Mouse (Mus musculus) layer of hippocampus, adult 9-11 months (tissue): ENCODE results near the gene Mpp4.

Experiments
- DNase-seq: peaks from one replicate; pipeline ENCODE4 v3.0.0; 2022

The Mpp4 gene

DNA sequence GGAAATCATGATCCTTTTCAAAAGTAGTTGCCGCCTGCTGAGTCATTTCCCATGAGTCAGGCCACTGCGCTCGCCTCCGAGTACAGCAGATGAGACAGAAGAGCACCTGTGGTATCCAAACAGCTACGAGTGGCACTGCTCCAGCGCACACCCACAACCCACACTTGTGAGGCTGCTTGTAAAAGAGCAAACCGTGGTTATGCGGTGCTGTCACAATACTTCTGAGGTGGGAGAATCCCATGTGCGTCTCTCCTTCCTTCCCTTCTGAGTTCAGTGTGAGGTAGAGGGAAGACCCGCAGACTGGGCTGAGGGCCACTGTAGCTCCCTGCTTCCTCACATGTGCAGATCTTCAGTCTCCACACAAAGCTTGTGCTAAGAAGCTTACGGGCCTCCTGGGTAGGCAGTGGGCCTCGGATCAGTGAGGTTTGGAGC is at the start of gene Mpp4:
Gene Mpp4, minus strand, starts transcription at position 360 of the 432 bp plus-strand sequence.
- peak; percentile 87 for DNase-seq

DNA sequence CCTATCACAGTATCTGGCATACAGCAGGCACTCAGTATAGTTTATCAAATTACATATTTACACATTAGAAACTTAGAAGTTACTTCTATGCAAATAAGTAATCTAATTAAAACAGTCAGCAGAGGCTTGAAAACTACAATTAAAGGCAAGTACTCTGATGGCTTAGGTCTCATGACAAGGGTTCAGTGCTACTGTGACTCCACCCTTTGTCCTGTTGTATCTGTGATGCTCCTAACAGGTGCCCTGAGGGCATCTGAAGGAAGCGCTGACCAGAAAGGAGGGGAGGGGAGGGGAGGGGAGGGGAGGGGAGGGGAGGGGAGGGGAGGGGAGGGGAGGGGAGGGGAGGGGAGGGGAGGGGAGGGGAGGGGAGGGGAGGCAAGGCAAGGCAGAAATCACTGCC is 49.8 kb upstream of the Mpp4 start:
- no peak for DNase-seq

DNA sequence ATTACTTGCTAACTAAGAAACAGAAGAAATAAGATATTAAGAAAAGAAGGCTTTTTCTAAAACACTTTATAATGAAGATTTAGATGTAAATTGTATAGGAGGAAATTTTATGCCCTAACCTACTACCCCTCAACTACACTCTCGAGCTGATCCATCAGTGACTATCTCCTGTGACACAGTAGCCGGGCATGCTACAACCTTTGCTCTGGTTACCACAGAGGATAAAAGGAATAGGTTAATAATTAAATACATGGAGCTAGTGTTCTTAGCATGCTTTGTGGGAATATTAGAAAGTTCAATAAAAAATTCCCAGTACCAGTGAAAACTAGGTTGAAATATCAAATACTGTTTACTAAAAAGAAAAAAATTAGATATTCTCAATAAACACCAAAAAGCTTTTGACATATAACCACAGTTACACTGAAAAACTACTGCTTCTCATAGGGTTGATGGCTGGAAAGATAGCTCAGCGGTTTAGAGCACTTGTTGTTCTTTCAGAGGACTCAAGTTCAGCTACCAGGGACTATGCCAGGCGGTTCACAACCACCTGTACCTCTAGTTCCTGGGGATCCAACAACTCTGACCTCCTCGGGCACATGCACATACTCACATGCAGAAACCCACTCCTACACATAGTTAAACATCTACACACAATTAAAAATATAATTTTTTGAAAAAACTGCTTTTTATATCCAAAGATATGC is 49.0 kb upstream of the Mpp4 start:
- no peak for DNase-seq

DNA sequence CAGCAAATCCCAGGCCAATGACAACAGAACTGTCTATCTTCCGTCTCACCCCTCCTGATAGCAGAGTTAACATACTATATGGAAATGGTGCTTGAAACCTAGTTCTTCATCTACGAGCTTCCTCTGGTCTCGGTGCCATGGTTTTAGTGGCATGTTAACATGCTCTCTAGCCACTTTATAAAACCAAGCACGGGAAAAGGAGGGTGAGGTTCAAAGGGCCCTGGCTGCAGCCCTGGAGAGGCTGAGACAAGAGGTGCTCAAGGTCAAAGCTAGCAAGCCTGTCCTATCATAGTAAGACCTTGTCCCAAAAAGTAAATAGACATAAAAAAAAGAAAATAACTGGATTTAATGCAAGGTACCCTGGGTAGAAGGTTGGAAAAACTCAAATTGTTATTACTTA is 48.5 kb upstream of the Mpp4 start:
- DNase-seq, result no peak

DNA sequence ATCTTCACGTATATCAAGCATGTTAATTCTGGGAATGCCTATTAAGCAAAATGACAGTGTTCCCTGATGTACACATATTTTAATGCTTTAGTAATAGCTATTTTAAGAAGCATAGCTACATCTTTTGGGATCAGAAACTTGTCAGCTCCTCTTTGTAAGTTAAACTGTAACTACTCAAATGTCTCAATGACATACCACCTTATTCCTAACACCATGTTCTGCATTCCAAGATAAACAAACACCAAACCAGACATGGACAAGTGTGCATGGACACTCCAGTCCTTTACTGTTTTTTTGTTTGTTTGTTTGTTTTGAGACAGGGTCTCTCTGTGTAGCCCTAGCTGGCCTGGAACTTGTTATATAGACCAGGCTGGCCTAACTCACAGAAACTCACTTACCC is 45.1 kb upstream of the Mpp4 start:
- DNase-seq, result no peak

DNA sequence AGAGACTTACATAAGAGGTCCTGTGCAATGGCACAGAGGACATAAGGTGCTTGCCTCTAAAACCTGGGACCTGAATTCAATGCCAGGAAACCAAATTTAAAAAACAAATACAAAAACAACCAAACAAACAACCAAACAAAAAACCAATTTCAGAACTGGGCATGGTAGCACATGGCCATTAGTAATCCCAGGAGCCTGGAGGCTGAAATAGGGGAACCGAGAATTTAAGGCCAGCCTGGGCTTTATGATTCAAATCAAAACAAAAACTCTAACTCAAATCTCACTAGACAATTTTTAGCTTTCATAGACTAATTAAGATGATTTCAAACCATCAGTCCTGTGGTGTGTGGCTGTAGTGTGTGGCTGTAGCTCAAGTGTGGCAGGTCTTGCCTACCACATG is 41.3 kb upstream of the Mpp4 start:
- DNase-seq, result no peak

DNA sequence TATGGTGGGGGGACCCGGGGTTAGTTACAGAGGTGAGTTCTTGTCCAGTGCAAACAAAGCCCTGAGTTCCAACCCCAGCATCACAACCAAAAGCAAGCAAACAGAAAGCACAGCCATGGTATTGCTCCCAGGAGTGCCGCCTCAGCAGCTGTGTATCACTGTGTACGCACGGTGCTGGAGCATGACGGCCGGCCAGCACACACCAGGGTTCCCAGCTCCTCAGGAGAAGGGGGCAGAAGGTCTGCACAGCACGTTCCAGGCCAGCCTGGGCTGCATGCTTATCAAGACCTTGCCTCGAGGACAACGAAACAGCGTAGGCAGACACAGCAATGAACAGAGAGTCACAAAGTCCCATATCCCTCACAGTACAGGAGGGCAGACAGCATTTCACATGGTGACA is 39.2 kb upstream of the Mpp4 start:
- DNase-seq, result no peak

DNA sequence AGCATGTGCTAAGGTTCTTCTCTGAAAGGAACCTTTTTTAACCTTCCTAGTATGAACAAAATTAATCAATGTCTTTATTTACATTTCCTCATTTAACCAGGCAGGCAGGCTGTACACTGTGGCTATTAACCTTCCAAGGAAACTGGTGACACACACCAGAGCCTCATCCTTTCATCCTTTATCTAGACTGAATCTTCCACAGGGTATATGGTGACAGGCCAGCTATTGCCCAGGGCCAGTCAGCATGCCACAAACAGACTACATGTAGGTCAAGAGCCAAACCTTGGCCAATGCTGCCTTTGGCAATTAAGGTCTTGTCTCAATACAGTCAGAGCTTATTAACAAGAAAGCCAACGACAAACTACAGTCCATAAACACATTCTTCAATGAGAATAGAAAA is 38.4 kb upstream of the Mpp4 start:
- no peak for DNase-seq

DNA sequence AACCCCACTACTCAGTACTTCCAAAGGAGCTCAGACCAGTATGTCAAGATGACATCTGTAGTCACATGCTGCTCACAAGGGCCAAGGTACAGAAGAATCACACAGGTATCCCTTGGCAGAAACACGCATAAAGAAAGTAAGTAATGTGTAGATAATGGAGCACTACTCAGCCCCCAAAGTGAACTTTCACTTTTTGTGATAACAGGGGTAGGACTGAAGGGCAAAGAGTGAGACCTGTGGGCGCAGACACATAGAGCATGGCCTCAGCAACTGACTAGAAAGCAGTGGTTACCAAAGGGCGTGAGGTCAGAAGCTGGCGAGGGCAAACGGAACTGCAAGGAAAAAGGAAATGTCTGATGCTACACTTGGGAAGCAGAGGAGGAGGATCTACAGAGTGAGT is 37.8 kb upstream of the Mpp4 start:
- no peak for DNase-seq

DNA sequence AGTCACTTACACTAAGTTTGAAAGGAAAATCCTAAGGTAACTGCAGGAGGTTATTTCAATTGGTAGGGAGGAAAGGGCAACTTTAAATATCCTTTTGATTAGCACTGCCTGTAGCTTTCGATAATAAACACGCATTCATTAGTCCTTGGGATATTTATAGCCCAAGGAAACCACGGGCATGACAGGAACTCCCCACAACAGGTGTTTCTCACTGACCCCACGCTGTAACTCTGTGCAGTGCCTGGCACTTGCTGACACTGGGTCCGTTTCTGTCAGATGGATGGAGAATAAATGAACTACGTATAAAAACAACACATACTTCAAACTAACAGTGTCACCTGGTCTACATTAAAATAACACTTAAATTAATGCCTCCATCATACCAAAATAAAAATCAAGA is 31.8 kb upstream of the Mpp4 start:
- DNase-seq, result no peak

DNA sequence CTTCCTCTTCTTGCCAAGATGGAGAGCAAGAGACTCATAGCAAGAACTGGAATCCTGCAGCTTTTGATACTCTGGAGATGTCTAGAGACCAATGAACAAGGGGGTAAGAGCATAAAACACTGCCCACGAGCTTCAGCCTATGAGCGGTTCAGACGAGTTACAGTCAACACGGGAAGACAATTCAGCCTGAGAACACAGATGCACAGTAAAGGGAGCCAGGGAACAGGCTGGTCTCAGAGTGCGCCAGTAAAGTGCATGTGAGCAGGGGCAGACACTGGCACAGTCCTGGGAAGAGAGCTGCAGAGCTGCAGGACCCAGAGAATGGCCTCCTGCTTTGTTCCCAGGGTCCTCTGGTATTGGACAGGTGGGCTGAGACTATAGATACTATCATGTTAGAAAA is 24.6 kb upstream of the Mpp4 start:
- peak; percentile 52 for DNase-seq

DNA sequence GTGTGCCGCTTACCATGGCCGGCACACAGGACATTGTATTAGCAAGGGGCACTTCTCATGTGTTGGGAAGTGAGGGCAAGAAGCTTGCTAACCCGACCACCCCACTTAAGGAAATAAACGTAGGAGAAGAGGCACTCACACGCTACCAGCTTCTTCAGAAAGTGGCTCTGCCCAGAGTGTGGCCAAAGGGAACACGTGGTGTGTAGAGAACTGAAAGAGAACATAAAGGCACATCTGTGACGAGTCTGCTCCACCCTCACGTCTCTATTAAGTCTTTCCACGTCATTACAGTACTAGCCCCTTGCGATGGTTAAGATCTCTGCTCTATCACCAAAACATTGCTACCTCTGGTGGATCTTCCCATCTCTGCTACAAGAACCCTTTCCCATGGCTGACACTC is 23.1 kb upstream of the Mpp4 start:
- no peak for DNase-seq

DNA sequence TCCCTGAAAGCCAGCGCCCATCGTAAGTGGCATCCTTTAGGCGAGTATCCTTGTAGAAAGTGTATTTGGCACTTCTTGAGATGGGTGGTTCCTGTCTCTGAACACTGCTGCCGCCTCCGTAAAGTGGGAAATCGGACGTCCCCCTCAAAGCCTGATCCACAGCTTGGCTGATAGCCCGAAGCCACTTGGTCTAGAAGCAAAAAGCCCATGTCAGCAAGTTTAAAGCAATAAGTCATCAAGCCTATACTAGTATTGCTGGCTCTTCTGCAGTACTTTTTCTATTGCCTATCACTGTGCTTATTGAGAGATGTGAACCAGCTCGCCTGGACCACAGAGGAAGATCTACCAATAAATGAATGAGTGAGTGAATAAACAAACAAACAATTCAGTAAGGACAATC is 22.2 kb upstream of the Mpp4 start:
- no peak for DNase-seq

DNA sequence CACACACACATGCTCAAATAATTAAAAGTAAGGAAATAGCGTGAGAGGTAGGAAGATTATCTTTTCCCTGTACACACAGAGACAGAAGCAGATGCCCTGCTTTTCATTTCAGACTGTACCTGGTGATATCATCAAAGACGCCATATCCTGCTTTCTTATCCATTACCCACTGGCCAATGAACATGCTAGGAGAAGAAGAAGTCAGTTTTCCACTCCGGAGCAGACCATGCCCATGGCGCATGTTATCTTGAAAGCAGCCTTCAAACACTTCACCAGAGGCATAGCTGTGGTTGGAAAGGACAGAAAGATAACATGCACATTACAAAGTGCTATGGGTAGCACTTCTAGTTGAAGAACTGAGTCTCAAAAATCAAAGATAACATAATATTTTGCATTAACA is 19.9 kb upstream of the Mpp4 start:
- DNase-seq, result no peak

DNA sequence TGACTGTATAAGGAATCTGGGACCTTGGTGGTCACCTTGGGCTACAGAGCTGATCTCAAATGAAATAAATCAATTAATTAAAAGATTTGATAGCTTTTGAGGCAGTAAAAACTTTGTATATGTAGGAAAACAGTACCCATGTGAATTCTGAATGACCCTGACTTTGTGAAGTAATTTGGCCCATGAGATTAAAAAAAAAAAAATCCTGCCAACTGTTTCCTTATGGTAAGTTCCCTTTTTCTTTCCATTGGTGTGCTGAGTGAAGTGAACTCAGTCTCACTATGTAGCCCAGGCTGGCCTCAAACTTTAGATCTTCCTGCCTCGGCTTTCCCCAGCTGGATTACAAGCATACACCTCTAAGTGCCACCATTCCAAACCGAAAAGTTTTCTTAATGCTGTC is 19.2 kb upstream of the Mpp4 start:
- no peak for DNase-seq

DNA sequence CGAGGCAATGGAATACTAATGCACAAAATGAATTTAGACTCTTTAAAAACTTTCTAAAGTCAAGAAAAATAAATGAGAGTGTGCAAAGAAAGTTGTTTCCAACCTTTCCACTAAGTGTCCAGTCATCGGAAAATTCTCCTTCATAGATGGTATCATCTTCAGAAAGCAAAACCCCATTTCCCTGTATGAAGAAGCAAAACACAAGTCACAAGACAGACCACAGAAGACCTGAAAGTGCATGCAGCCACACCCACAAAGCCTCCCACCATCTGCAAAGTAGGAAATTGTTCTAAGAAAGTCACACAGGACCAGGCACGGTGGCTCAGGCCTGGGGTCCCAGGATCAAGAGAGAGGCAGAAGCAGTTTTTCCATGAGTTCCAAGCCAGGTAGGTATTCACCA is 16.8 kb upstream of the Mpp4 start:
- no peak for DNase-seq

DNA sequence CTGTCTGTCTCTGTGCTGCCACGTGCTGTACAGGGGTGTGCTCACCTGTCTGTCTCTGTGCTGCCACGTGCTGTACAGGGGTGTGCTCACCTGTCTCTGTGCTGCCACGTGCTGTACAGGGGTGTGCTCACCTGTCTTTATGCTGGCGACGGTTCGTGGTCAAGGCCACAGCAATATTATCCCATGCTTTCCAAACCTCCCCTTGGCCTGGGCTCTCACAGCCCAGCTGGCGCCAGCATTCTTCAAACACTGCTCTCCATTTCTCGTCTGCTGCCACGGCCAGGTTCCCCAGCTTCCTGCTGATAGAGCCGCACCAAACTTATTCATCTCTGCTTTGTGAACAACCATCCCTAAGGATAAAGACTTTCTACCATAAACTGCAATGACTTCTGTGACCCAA is 15.2 kb upstream of the Mpp4 start:
- no peak for DNase-seq

DNA sequence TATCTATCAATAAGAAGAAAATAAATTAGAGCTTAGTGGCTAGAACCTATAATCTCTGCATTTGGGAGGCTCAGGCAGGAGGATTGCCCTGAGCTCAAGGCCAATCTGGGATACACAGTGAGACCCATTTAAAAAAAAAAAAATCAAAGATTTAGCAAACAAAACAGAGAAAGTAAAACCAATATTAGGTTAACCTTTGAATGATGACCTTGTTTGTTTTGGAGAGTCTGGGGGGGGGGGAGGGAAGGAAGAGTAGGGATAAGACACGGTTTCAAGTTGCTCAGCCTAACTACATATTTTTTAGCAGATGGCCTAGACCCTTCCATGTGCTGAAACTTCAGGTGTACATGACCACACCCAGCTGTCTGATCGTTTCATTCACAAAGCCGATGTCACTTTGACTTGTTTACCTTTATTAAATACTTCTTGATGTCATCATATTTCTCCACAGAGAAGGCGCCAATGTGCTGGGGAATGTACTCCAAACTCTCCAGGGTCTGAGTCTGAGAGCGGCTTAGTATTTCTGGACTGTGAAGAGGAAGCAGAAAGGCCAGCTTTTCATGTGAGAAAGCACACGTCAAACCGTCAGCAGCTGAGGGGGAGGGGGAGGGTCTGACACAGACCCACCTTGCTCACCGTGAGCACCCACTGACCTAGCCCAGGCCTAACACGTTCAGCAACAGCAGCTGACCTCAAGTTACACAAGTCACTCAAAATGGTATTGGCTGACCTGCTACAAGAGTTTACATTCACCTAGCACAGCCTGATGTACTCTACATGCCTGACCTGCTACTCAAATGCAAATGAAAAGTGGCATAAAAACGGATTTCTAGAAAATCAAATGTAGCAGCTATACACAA is 11.6 kb upstream of the Mpp4 start:
- no peak for DNase-seq

DNA sequence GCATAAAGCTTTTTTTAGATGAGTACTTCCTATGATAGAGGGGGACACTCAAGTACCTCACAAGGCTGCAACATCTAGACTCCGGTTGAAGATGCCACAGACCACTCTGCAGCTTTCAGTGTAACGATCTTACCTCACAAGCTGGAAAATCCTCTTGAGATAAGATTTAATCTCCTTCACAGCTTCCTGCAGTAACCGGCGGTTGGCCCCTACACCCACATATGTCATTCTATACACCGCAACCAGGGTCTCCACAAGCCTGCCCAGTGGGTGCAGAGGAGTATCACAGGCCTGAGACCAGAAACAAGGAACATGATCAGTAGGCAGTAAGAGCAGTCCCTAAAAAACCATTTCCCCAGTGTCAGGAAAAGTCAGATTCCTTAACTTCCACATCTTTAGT is 9.8 kb upstream of the Mpp4 start:
- no peak for DNase-seq

DNA sequence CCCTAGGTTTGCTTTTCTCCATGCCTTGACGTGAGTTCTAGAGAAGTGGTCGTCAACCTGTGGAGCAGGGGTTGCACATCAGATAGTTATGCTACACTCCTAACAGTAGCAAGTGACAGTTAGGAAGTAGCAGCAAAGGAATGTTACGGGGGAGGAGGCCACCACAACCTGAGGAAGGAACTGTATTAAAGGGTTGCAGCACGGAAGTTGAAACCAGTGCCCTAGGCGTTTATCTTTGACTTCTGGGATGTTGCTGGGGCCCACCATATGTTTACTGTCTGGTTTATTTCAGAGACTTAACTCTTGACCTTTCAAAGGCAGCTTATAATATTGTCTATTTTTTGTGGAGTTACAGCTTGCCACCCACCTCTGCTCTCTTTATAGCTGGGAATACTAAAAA is 8.7 kb upstream of the Mpp4 start:
- DNase-seq, result no peak

DNA sequence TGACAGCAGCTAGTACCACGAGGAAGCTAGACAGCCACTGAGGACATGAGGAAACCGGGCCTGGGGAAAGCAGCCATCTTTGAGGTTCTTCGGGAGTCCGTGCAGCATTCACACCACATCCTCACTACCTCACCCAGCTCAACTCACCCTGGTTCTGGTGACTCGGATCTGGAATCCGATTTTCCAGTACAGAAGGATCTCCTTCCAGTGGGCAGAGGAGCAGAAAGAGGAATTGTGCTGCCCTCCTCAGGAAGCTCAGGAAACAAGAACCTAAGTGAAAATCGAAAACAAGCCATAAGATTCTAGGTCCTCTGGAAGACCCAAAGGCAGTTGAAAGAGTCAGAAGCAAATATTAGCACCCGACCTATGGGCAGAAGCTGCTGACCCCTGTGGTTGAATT is 7.1 kb upstream of the Mpp4 start:
- DNase-seq, result no peak

DNA sequence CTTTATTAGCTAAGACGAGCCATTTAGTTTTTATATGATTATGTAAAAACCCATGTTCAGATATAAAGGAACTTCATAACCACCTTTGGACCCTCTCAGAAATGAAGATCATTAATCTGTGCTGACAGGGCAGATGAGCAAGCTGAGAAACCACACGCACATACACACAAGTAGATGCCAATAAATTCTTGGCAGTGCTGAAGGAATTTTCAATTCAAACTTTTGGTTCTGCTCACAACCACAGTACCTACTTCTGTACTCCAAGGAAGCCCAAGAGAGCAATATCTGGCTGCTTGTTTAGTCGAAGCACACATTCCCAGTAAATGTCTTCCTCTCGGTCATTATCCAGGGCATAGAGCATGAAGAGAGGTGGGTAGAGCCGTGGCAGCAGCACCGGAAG is 6.4 kb upstream of the Mpp4 start:
- no peak for DNase-seq

DNA sequence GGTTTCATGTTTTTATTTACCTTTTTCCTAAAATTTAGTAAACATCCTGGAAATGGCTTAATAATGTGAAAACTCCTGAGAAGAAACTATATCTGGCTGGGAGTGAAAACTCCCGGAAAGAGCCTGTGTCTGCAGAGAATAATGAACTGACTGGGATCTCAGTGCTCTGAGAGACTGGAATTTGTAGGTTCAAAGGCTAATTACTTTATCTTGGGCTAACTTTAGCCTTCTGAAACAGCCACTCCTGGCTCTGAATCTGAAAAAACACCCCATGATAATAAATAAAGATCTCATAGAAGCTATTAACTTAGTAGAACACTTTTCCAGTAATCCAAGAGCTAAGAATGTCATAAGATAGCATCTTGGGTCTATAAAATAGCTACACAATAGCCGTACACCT is 5.4 kb upstream of the Mpp4 start:
- no peak for DNase-seq

DNA sequence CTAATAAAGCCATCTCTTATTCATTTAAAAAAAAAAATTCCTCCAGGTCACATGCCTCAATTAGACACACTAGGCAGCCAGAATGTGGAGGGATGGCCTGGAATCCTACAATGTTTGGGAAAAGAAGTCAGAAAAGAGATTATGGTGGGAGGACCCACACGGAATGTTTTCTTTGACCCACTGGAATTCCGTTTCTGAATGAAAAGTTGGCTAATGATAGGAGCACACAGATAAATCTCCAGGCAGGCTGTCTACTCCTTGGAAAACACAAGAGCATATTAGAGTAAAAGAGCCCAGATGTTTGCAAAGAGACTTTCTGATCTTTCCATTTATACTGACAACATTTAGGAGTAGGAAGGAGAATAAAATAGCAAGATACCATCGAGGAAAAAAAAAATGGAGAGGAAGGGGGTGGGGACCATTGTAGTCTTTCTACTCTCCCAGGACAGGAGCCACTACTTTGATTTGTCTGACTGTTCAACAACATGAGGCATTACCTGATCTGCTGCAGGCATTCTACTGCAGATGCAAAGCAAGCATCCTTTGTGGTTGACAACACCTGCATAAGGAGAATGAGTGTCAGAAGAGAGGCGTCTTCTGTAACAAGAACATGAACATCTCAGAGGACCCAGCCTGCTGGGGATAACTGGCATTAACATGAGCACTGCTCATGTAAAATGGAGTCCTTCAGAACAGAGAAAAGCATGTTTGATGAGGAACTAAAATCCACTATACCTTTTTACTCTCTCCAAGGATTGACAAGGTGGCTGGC is 4.7 kb upstream of the Mpp4 start:
- no peak for DNase-seq
